Mouse (Mus musculus) myocyte (in vitro differentiated cells): ENCODE measurements at regions not wholly inside any gene's neighbourhood (a gene's known extent, or its start where the extent isn't known, plus 50 kb on each side); places are given as distances from the start of the nearest gene placed in this dataset.

Experiments
- E2F4 ChIP-seq: IDR thresholded peaks from one replicate; pipeline ENCODE4 v1.6.1; 2011; ENCODE audit warnings: mild to moderate bottlenecking, control low read depth, moderate library complexity; ENCODE audit not compliant: insufficient read depth
- MAX ChIP-seq: IDR thresholded peaks from one replicate; pipeline ENCODE4 v1.6.1; 2011; ENCODE audit warnings: low read depth, mild to moderate bottlenecking, control low read depth
- MYOD1 ChIP-seq, 3 experiments: IDR thresholded peaks; one replicate each; pipeline ENCODE4 v1.6.1; 2011; ENCODE audit warnings: control low read depth in 2 of 3, low read depth in 2 of 3, mild to moderate bottlenecking in 2 of 3, moderate library complexity in 1 of 3; ENCODE audit not compliant: insufficient read length in 2 of 3, control insufficient read depth in 1 of 3
- MYOG ChIP-seq, 3 experiments: IDR thresholded peaks; one replicate each; pipeline ENCODE4 v1.6.1; 2011; ENCODE audit warnings: control low read depth in 2 of 3, low read depth in 2 of 3, mild to moderate bottlenecking in 2 of 3; ENCODE audit not compliant: insufficient read length in 2 of 3, control insufficient read depth in 1 of 3, insufficient read depth in 1 of 3
- POLR2A ChIP-seq: IDR thresholded peaks from one replicate; pipeline ENCODE4 v1.6.1; 2011; ENCODE audit warnings: low read depth, mild to moderate bottlenecking, control low read depth, moderate library complexity; ENCODE audit not compliant: insufficient read length
- POLR2AphosphoS2 ChIP-seq: IDR thresholded peaks from one replicate; pipeline ENCODE4 v1.6.1; 2011; ENCODE audit warnings: low read depth, control low read depth; ENCODE audit not compliant: insufficient read length
- USF1 ChIP-seq: IDR thresholded peaks from one replicate; pipeline ENCODE4 v1.6.1; 2011; ENCODE audit warnings: low read depth, mild to moderate bottlenecking, control low read depth, moderate library complexity

GRCm38 (mm10) chr6:7789071-7789470 is 55.6 kb upstream of the C1galt1 start:
- TF ChIP-seq MYOD1 (IDR thresholded peaks at IDR 0.05; ENCODE audit: control insufficient read depth in 1 of 3, insufficient read length in 2 of 3, low read depth in 2 of 3): no peak
- no peak for TF ChIP-seq USF1
- TF ChIP-seq E2F4: no peak
- no peak for TF ChIP-seq POLR2A
- TF ChIP-seq POLR2AphosphoS2: no peak
- no peak for TF ChIP-seq MAX
- no peak for TF ChIP-seq MYOG (IDR thresholded peaks at IDR 0.05; ENCODE audit: control insufficient read depth in 1 of 3, insufficient read depth in 1 of 3, insufficient read length in 2 of 3, low read depth in 2 of 3)
